Mouse (Mus musculus) limb, embryonic 11.5 days (tissue): ENCODE measurements around the gene Aldh3a1. TPM values are rescaled to one million over a fixed set of nuclear protein-coding genes. Genes with fewer than 3 reads are reported as not detected.

Experiments used
- ATAC-seq: fragments of 200-750 bp; cut with Nextera tagmentation; 2 replicates; pipeline ENCODE4 v1.8.0; 2017; ENCODE audit warnings: low read depth; ENCODE audit not compliant: insufficient number of reproducible peaks, low FRiP score, low TSS enrichment
- DNase-seq: peaks from one replicate; pipeline ENCODE4 v3.0.0-alpha.2; 2015; ENCODE audit warnings: low spot score
- H3K27ac ChIP-seq: fragments of 300-500 bp; sonication (generic); replicated peaks from 2 replicates; pipeline ENCODE4 v1.5.1; 2014; ENCODE audit warnings: low read depth, mild to moderate bottlenecking, low read length
- H3K27me3 ChIP-seq: fragments of 300-500 bp; sonication (generic); 2 replicates; pipeline ENCODE4 v1.6.1; 2014; ENCODE audit warnings: mild to moderate bottlenecking, low read length, mixed read lengths; ENCODE audit not compliant: control insufficient read depth, insufficient read depth
- H3K36me3 ChIP-seq: fragments of 300-500 bp; sonication (generic); 2 replicates; pipeline ENCODE4 v1.6.1; 2014; ENCODE audit warnings: mild to moderate bottlenecking, low read length, moderate library complexity, mixed read lengths; ENCODE audit not compliant: control insufficient read depth, insufficient read depth
- H3K4me1 ChIP-seq: fragments of 300-500 bp; sonication (generic); 2 replicates; pipeline ENCODE4 v1.6.1; 2014; ENCODE audit warnings: low read length, mixed read lengths; ENCODE audit not compliant: control insufficient read depth, insufficient read depth
- H3K4me2 ChIP-seq: fragments of 300-500 bp; sonication (generic); 2 replicates; pipeline ENCODE4 v1.6.1; 2014; ENCODE audit warnings: low read depth, mild to moderate bottlenecking, moderate library complexity; ENCODE audit not compliant: severe bottlenecking
- H3K4me3 ChIP-seq: fragments of 300-500 bp; sonication (generic); 2 replicates; pipeline ENCODE4 v1.5.1; 2014; ENCODE audit warnings: low read depth, low read length
- H3K9ac ChIP-seq: fragments of 300-500 bp; sonication (generic); 2 replicates; pipeline ENCODE4 v1.6.1; 2014; ENCODE audit warnings: mild to moderate bottlenecking, low read length
- H3K9me3 ChIP-seq: fragments of 300-500 bp; sonication (generic); 2 replicates; pipeline ENCODE4 v1.6.1; 2016; ENCODE audit warnings: low read length; ENCODE audit not compliant: control insufficient read depth
- WGBS: fragments of 180-500 bp; shearing (Covaris S2); extraction: QIAGEN DNeasy Blood & Tissue Kit; methylation state at CpG from one replicate; pipeline ENCODE4 v1.1.7; 2014; 5-methylcytosine and 5-hydroxymethylcytosine counted together
- polyA plus RNA-seq: library from polyadenylated mRNA; unstranded; fragments of >200 nt; fragmentation: Nextera tagmentation; extraction: Ambion mirVana; gene quantifications from 2 replicates; pipeline ENCODE4 v1.2.1, GENCODE M21; 2014

Aldh3a1 gene
- polyA plus RNA-seq: 0.44 TPM in 1 of 2 replicates, not detected in the other

GRCm38 (mm10) chr11:61207487-61208246 lies at the start of gene Aldh3a1:
Gene Aldh3a1, plus strand, starts transcription at chr11:61207537.
- Histone ChIP-seq H3K4me1 (peaks cover 4% of the 10 kb centered on the region), H3K9me3 (no peaks in the 10 kb centered on the region), H3K27me3 (peaks cover 7% of the 10 kb centered on the region), H3K4me3 (no peak within 1 kb of the TSS), H3K4me2 (no peak within 1 kb of the TSS), H3K36me3 (no peaks in the 10 kb centered on the region), H3K9ac (no peak within 1 kb of the TSS), H3K27ac (peak within 1 kb of the TSS; percentile 39; the same call in 1 of the 2 replicates)
- DNase-seq (peak; percentile 34), ATAC-seq (no peak)
- WGBS: 65% methylated on average over 10 of the region's 10 CpGs

GRCm38 (mm10) chr11:61158141-61158540 lies 49.2 kb upstream of the Aldh3a1 start:
- ATAC-seq (no peak), DNase-seq (no peak)
- H3K4me2 ChIP-seq: no peak overlapping the region
- WGBS: 84% methylated on average over 3 of the region's 3 CpGs
- H3K27me3 ChIP-seq: no peaks in the 10 kb centered on the region
- H3K4me1 ChIP-seq: no peaks in the 10 kb centered on the region
- no peaks in the 10 kb centered on the region for H3K9me3 ChIP-seq
- H3K36me3 ChIP-seq: peaks cover 35% of the 10 kb centered on the region
- no peak overlapping the region for H3K9ac ChIP-seq
- H3K4me3 ChIP-seq: no peak overlapping the region
- H3K27ac ChIP-seq: no peak overlapping the region

- H3K4me3 ChIP-seq: no peak overlapping the region
- no peaks in the 10 kb centered on the region for H3K27me3 ChIP-seq
- no peaks in the 10 kb centered on the region for H3K9me3 ChIP-seq
- ATAC-seq (no peak), DNase-seq (no peak)
- 83% methylated on average over 11 of the region's 11 CpGs for WGBS
- H3K4me1 ChIP-seq: no peaks in the 10 kb centered on the region
- peaks cover 36% of the 10 kb centered on the region for H3K36me3 ChIP-seq
- no peak overlapping the region for H3K4me2 ChIP-seq
- no peak overlapping the region for H3K27ac ChIP-seq
- H3K9ac ChIP-seq: no peak overlapping the region
Measured at GRCm38 (mm10) chr11:61159796-61160732, 47.3 kb upstream of the Aldh3a1 start.

- Histone ChIP-seq H3K9me3 (no peaks in the 10 kb centered on the region), H3K4me2 (no peak overlapping the region), H3K4me3 (no peak overlapping the region), H3K27me3 (no peaks in the 10 kb centered on the region), H3K9ac (no peak overlapping the region), H3K36me3 (peaks cover 35% of the 10 kb centered on the region), H3K4me1 (no peaks in the 10 kb centered on the region), H3K27ac (no peak overlapping the region)
- DNase-seq (no peak), ATAC-seq (no peak)
- WGBS: 92% methylated on average over 13 of the region's 13 CpGs
Measured at GRCm38 (mm10) chr11:61161121-61161520, 46.2 kb upstream of the Aldh3a1 start.

GRCm38 (mm10) chr11:61162776-61163175 lies 44.6 kb upstream of the Aldh3a1 start:
- H3K36me3 ChIP-seq: peaks cover 36% of the 10 kb centered on the region
- ATAC-seq: no peak
- DNase-seq: no peak
- no peak overlapping the region for H3K4me2 ChIP-seq
- H3K27me3 ChIP-seq: no peaks in the 10 kb centered on the region
- no peak overlapping the region for H3K27ac ChIP-seq
- WGBS: 95% methylated on average over 14 of the region's 14 CpGs
- H3K4me1 ChIP-seq: no peaks in the 10 kb centered on the region
- H3K9ac ChIP-seq: no peak overlapping the region
- no peak overlapping the region for H3K4me3 ChIP-seq
- H3K9me3 ChIP-seq: no peaks in the 10 kb centered on the region

GRCm38 (mm10) chr11:61163341-61163740 lies 44.0 kb upstream of the Aldh3a1 start:
- Histone ChIP-seq H3K9ac (no peak overlapping the region), H3K36me3 (peaks cover 36% of the 10 kb centered on the region), H3K4me3 (no peak overlapping the region), H3K9me3 (no peaks in the 10 kb centered on the region), H3K27me3 (no peaks in the 10 kb centered on the region), H3K27ac (no peak overlapping the region), H3K4me2 (no peak overlapping the region), H3K4me1 (no peaks in the 10 kb centered on the region)
- ATAC-seq: no peak
- WGBS: 81% methylated on average over 3 of the region's 3 CpGs
- no peak for DNase-seq

- H3K9me3 ChIP-seq: no peaks in the 10 kb centered on the region
- no peak overlapping the region for H3K4me3 ChIP-seq
- ATAC-seq (no peak), DNase-seq (no peak)
- H3K4me2 ChIP-seq: no peak overlapping the region; the same call in 1 of the 2 replicates
- H3K4me1 ChIP-seq: no peaks in the 10 kb centered on the region
- H3K9ac ChIP-seq: no peak overlapping the region
- no peaks in the 10 kb centered on the region for H3K27me3 ChIP-seq
- H3K27ac ChIP-seq: no peak overlapping the region
- H3K36me3 ChIP-seq: peaks cover 28% of the 10 kb centered on the region
- WGBS: 92% methylated on average over 6 of the region's 6 CpGs
Measured at GRCm38 (mm10) chr11:61164366-61164765, 43.0 kb upstream of the Aldh3a1 start.

- Histone ChIP-seq H3K36me3 (peaks cover 23% of the 10 kb centered on the region), H3K27me3 (no peaks in the 10 kb centered on the region), H3K9ac (no peak overlapping the region), H3K4me1 (no peaks in the 10 kb centered on the region), H3K27ac (no peak overlapping the region), H3K9me3 (no peaks in the 10 kb centered on the region), H3K4me3 (no peak overlapping the region), H3K4me2 (no peak overlapping the region; the same call in 1 of the 2 replicates)
- 92% methylated on average over 10 of the region's 10 CpGs for WGBS
- no peak for DNase-seq
- no peak for ATAC-seq
Measured at GRCm38 (mm10) chr11:61164881-61165280, 42.5 kb upstream of the Aldh3a1 start.
